Mouse (Mus musculus) forebrain, embryonic 12.5 days (tissue): ENCODE results near the gene Mvp. TPM values are rescaled to one million over a fixed set of nuclear protein-coding genes. Genes with fewer than 3 reads are reported as not detected.

Experiments
- ATAC-seq: fragments of 200-750 bp; cut with Nextera tagmentation; 2 replicates; pipeline ENCODE4 v1.8.0; 2017; ENCODE audit warnings: moderate TSS enrichment; ENCODE audit not compliant: low FRiP score
- H3K27ac ChIP-seq: fragments of 300-500 bp; sonication (generic); 2 replicates; pipeline ENCODE4 v1.5.1; 2016; ENCODE audit warnings: mild to moderate bottlenecking
- H3K27me3 ChIP-seq: fragments of 300-500 bp; sonication (generic); 2 replicates; pipeline ENCODE4 v1.6.1; 2016; ENCODE audit warnings: mild to moderate bottlenecking
- H3K36me3 ChIP-seq: fragments of 300-500 bp; sonication (generic); replicated peaks from 2 replicates; pipeline ENCODE4 v1.6.1; 2016; ENCODE audit warnings: mild to moderate bottlenecking
- H3K4me1 ChIP-seq: fragments of 300-500 bp; sonication (generic); 2 replicates; pipeline ENCODE4 v1.6.1; 2016
- H3K4me2 ChIP-seq: fragments of 300-500 bp; sonication (generic); 2 replicates; pipeline ENCODE4 v1.6.1; 2016; ENCODE audit warnings: mild to moderate bottlenecking, moderate library complexity
- H3K4me3 ChIP-seq: fragments of 300-500 bp; sonication (generic); replicated peaks from 2 replicates; pipeline ENCODE4 v1.5.1; 2016; ENCODE audit warnings: mild to moderate bottlenecking
- H3K9ac ChIP-seq: fragments of 300-500 bp; sonication (generic); 2 replicates; pipeline ENCODE4 v1.6.1; 2016; ENCODE audit warnings: mild to moderate bottlenecking
- H3K9me3 ChIP-seq: fragments of 300-500 bp; sonication (generic); 2 replicates; pipeline ENCODE4 v1.6.1; 2016
- WGBS: fragments of 180-500 bp; shearing (Covaris S2); methylation state at CpG from one replicate; pipeline ENCODE4 v1.1.7; 2016; 5-methylcytosine and 5-hydroxymethylcytosine counted together
- polyA plus RNA-seq: library from polyadenylated mRNA; unstranded; fragments of >200 nt; fragmentation: Nextera tagmentation; extraction: Ambion mirVana; gene quantifications from 2 replicates; pipeline ENCODE4 v1.2.1, GENCODE M21; 2016

Mvp gene
- polyA plus RNA-seq, result 4.2 and 4.6 TPM in 2 replicates

DNA sequence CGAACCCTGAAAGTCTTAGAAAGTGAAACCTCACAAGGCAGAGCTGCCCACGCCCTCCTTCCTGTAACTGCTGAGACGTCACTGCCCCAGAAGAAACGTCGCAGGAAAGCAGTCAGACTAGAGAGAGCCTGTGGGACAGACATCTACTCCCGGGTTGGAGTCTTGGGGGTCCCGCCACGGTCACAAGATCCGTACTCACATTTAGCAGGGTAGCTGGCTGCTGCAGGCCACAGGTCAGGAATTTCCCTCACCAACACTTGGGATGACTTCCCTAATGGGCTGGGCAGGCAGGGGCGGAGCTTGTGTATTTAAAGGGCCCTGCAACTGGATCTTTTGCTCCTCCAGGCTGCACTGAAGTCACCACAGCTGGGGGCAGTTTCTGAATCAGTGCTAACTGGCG, at the start of gene Mvp:
Gene Mvp, minus strand, starts transcription at position 302 of the 400 bp plus-strand sequence.
- Histone ChIP-seq H3K4me2 (peak within 1 kb of the TSS; percentile 92), H3K9ac (0 out of 2 replicates have a peak within 1 kb of the TSS, but pooled peaks have one; percentile 94), H3K4me1 (peaks cover 47% of the 10 kb centered on the region), H3K4me3 (peak within 1 kb of the TSS; percentile 22), H3K9me3 (no peaks in the 10 kb centered on the region), H3K27me3 (no peaks in the 10 kb centered on the region), H3K36me3 (peaks cover 38% of the 10 kb centered on the region), H3K27ac (no peak within 1 kb of the TSS)
- no peak for ATAC-seq
- WGBS, result 82% methylated on average over 11 of the region's 11 CpGs

GRCm38 (mm10) chr7:127055026-127055585, 40.7 kb upstream of the Mvp start:
- Histone ChIP-seq H3K4me2 (no peak overlapping the region), H3K27ac (no peak overlapping the region), H3K27me3 (no peaks in the 10 kb centered on the region), H3K4me3 (no peak overlapping the region), H3K9ac (no peak overlapping the region), H3K36me3 (no peaks in the 10 kb centered on the region), H3K9me3 (no peaks in the 10 kb centered on the region), H3K4me1 (no peaks in the 10 kb centered on the region)
- ATAC-seq, result no peak
- WGBS, result 78% methylated on average over 5 of the region's 5 CpGs

- H3K4me1 ChIP-seq, result peaks cover 23% of the 10 kb centered on the region
- H3K36me3 ChIP-seq, result peaks cover 21% of the 10 kb centered on the region
- under 1% methylated on average over 53 of the region's 53 CpGs for WGBS
- peak within 1 kb of the TSS; percentile 80 for H3K27ac ChIP-seq
- no peaks in the 10 kb centered on the region for H3K27me3 ChIP-seq
- ATAC-seq, result peak; percentile 89
- H3K4me2 ChIP-seq, result peak within 1 kb of the TSS; percentile 81
- no peaks in the 10 kb centered on the region for H3K9me3 ChIP-seq
- peak within 1 kb of the TSS; percentile 94 for H3K9ac ChIP-seq
- peak within 1 kb of the TSS; percentile 92 for H3K4me3 ChIP-seq
These were observed 27.6 kb upstream of the Mvp start, which contains the start of gene Kif22 for GRCm38 (mm10) chr7:127041851-127042672. Kif22 (minus strand) TSS chr7:127042471.

- Histone ChIP-seq H3K36me3 (peaks cover 81% of the 10 kb centered on the region), H3K4me2 (no peak overlapping the region), H3K9me3 (no peaks in the 10 kb centered on the region), H3K4me3 (no peak overlapping the region), H3K9ac (no peak overlapping the region), H3K27ac (no peak overlapping the region), H3K4me1 (peaks cover 9% of the 10 kb centered on the region), H3K27me3 (no peaks in the 10 kb centered on the region)
- ATAC-seq, result no peak
- 91% methylated on average over 1 of the region's 1 CpGs for WGBS
These were observed 16.8 kb upstream of the Mvp start for GRCm38 (mm10) chr7:127031244-127031643.

- WGBS, result 97% methylated on average over 1 of the region's 1 CpGs
- no peak overlapping the region for H3K27ac ChIP-seq
- H3K36me3 ChIP-seq, result peaks cover 72% of the 10 kb centered on the region
- no peaks in the 10 kb centered on the region for H3K27me3 ChIP-seq
- H3K4me3 ChIP-seq, result no peak overlapping the region
- H3K4me1 ChIP-seq, result peaks cover 9% of the 10 kb centered on the region
- no peak overlapping the region for H3K4me2 ChIP-seq
- no peak for ATAC-seq
- H3K9me3 ChIP-seq, result no peaks in the 10 kb centered on the region
- H3K9ac ChIP-seq, result no peak overlapping the region
These were observed 15.8 kb upstream of the Mvp start for GRCm38 (mm10) chr7:127030172-127030571.

DNA sequence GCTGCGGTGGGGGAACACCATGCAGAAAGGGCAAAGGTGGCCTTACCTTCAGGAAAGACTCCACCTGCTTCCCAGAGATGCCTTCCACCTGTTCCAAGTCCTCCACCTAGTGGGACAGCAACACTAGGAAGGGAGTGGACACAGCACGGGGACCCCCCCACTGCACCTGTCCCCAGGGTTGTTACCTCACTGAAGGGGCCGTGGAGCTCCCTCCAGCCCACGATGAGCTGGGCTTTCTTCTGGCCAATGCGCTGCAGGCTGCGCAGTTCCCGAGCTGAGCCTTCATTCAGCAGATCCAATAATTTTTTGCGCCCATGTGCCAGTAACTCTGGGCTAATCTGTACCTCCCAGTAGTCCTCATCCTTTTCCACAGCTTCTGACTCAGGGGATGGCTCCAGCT, 13.5 kb upstream of the Mvp start:
- peak overlapping the region; percentile 98 for H3K4me3 ChIP-seq
- no peak; the same call in 1 of the 2 replicates for ATAC-seq
- no peaks in the 10 kb centered on the region for H3K27me3 ChIP-seq
- H3K9ac ChIP-seq, result peak overlapping the region; percentile 100
- WGBS, result 66% methylated on average over 8 of the region's 8 CpGs
- H3K9me3 ChIP-seq, result no peaks in the 10 kb centered on the region
- peak overlapping the region; percentile 100 for H3K27ac ChIP-seq
- H3K36me3 ChIP-seq, result peaks cover 71% of the 10 kb centered on the region
- peaks cover 31% of the 10 kb centered on the region for H3K4me1 ChIP-seq
- peak overlapping the region; percentile 90 for H3K4me2 ChIP-seq

- Histone ChIP-seq H3K4me3 (peak within 1 kb of the TSS; percentile 98), H3K9ac (peak within 1 kb of the TSS; percentile 100), H3K27ac (peak within 1 kb of the TSS; percentile 100), H3K36me3 (peaks cover 71% of the 10 kb centered on the region), H3K9me3 (no peaks in the 10 kb centered on the region), H3K27me3 (no peaks in the 10 kb centered on the region), H3K4me1 (peaks cover 39% of the 10 kb centered on the region), H3K4me2 (peak within 1 kb of the TSS; percentile 90)
- WGBS, result under 1% methylated on average over 44 of the region's 63 CpGs
- peak; percentile 93 for ATAC-seq
These were observed 12.7 kb upstream of the Mvp start, which contains the start of gene Maz for GRCm38 (mm10) chr7:127026984-127027726. Maz (minus strand) TSS chr7:127027037.

DNA sequence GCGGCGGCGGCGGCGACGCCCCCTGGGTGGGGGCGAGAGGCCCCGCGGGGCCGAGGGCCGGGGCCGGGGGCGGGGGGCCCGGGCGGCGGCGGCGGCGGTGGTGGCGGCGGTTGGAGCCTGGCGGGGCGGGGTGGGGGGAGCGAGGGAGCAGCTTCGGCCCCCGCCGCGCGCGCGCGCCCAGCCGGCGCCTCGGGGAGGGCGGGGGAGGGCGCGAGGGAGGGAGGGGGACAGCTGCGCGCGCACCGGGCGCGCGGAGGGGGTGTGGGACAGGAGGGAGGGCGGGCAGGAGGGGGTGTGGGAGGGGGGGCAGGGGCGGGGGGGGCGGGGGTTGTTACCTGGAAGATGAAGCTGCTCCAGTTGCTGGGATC, 12.2 kb upstream of the Mvp start:
- WGBS, result 3% methylated on average over 16 of the region's 48 CpGs
- Histone ChIP-seq H3K36me3 (peaks cover 71% of the 10 kb centered on the region), H3K4me3 (peak overlapping the region; percentile 98), H3K27ac (peak overlapping the region; percentile 100), H3K4me1 (peaks cover 44% of the 10 kb centered on the region), H3K9me3 (no peaks in the 10 kb centered on the region), H3K9ac (peak overlapping the region; percentile 100), H3K27me3 (no peaks in the 10 kb centered on the region), H3K4me2 (peak overlapping the region; percentile 90)
- no peak for ATAC-seq

- ATAC-seq, result peak; percentile 24
- Histone ChIP-seq H3K9me3 (no peaks in the 10 kb centered on the region), H3K4me3 (peak overlapping the region; percentile 98), H3K27me3 (no peaks in the 10 kb centered on the region), H3K9ac (peak overlapping the region; percentile 100), H3K27ac (peak overlapping the region; percentile 100), H3K4me2 (peak overlapping the region; percentile 90), H3K36me3 (peaks cover 66% of the 10 kb centered on the region), H3K4me1 (peaks cover 48% of the 10 kb centered on the region)
- under 1% methylated on average over 15 of the region's 48 CpGs for WGBS
These were observed 11.8 kb upstream of the Mvp start for GRCm38 (mm10) chr7:127026161-127026600.

DNA sequence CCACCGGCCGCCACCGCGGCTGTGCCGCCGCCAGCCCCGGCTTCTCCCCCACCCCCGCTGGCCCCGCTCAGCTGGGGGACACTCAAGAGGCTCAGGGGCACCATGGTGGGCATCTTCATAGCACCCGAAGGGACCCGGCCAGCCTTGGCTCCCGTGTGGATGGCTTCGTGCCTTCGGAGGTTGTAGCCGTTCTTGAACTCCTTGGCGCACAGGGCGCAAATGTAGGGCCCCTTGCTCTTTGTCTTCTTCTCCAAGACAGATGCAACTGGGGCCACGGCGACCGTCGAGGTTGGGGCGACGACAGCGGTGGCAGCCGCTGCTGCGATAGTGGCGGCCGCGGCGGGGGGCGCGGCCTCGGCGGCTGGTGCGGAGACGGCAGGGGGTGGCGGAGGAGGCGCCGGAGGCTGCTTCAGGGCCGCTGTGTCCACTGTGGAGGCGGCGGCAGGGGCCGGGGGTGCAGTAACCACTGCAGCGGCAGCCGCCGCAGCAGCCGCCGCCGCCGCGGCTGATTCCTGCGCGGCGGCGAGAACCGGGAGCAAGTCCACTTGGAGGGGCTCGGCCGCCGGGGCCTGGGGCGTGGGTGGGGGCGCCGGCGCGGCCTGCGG, 11.2 kb upstream of the Mvp start:
- Histone ChIP-seq H3K4me2 (peak overlapping the region; percentile 90), H3K27ac (peak overlapping the region; percentile 100), H3K27me3 (no peaks in the 10 kb centered on the region), H3K36me3 (peaks cover 61% of the 10 kb centered on the region), H3K9me3 (no peaks in the 10 kb centered on the region), H3K4me3 (peak overlapping the region; percentile 98), H3K9ac (peak overlapping the region; percentile 100), H3K4me1 (peaks cover 54% of the 10 kb centered on the region)
- no peak for ATAC-seq
- WGBS, result under 1% methylated on average over 61 of the region's 65 CpGs

GRCm38 (mm10) chr7:127024755-127025555, 10.5 kb upstream of the Mvp start:
- 1% methylated on average over 30 of the region's 30 CpGs for WGBS
- peak; percentile 33 for ATAC-seq
- Histone ChIP-seq H3K4me2 (peak overlapping the region; percentile 90), H3K9me3 (no peaks in the 10 kb centered on the region), H3K36me3 (peaks cover 55% of the 10 kb centered on the region), H3K4me1 (peaks cover 61% of the 10 kb centered on the region), H3K27ac (peak overlapping the region; percentile 100), H3K27me3 (no peaks in the 10 kb centered on the region), H3K9ac (peak overlapping the region; percentile 100), H3K4me3 (peak overlapping the region; percentile 98)
